Mouse (Mus musculus) MN1 (cell line): ENCODE measurements around the gene Cdk4.
A peak's percentile ranks its signal among the peaks of the same experiment; 100 is the strongest.

Experiments
- DNase-seq: peaks from one replicate; pipeline ENCODE4 v3.0.0-alpha.2; 2016; ENCODE audit warnings: low spot score

Cdk4 gene

GRCm38 (mm10) chr10:127075651-127076050, 12.3 kb downstream of the Cdk4 start:
- no peak for DNase-seq

GRCm38 (mm10) chr10:127076082-127076481, 12.7 kb downstream of the Cdk4 start:
- DNase-seq = no peak

GRCm38 (mm10) chr10:127077515-127077914, 14.2 kb downstream of the Cdk4 start:
- DNase-seq = no peak

GRCm38 (mm10) chr10:127078001-127078676, 14.8 kb downstream of the Cdk4 start:
- peak; percentile 74 for DNase-seq

GRCm38 (mm10) chr10:127078677-127079575, 15.6 kb downstream of the Cdk4 start:
- DNase-seq = peak; percentile 70

- no peak for DNase-seq
These were observed 16.5 kb downstream of the Cdk4 start for GRCm38 (mm10) chr10:127079665-127080391.

- peak; percentile 65 for DNase-seq
These were observed 17.8 kb downstream of the Cdk4 start for GRCm38 (mm10) chr10:127080901-127081780.

GRCm38 (mm10) chr10:127081996-127082620, 18.8 kb downstream of the Cdk4 start:
- DNase-seq = peak; percentile 78

- peak; percentile 50 for DNase-seq
These were observed 20.1 kb downstream of the Cdk4 start for GRCm38 (mm10) chr10:127083292-127083914.

GRCm38 (mm10) chr10:127083915-127084306, 20.6 kb downstream of the Cdk4 start:
- peak; percentile 56 for DNase-seq

GRCm38 (mm10) chr10:127085052-127085451, 21.7 kb downstream of the Cdk4 start:
- no peak for DNase-seq

- no peak for DNase-seq
These were observed 22.3 kb downstream of the Cdk4 start for GRCm38 (mm10) chr10:127085633-127086032.

GRCm38 (mm10) chr10:127090560-127091411, 27.5 kb downstream of the Cdk4 start:
- peak; percentile 53 for DNase-seq

GRCm38 (mm10) chr10:127091507-127092396, 28.4 kb downstream of the Cdk4 start:
- DNase-seq = peak; percentile 78

GRCm38 (mm10) chr10:127092742-127093141, 29.4 kb downstream of the Cdk4 start:
- DNase-seq = no peak

GRCm38 (mm10) chr10:127094382-127094802, 31.1 kb downstream of the Cdk4 start:
- peak; percentile 73 for DNase-seq

GRCm38 (mm10) chr10:127098514-127098913, 35.2 kb downstream of the Cdk4 start:
- DNase-seq = no peak

- no peak for DNase-seq
These were observed 35.9 kb downstream of the Cdk4 start for GRCm38 (mm10) chr10:127099191-127099590.
